ENCODE assay signal across 1 mouse cellular context in genomic region chr10:81473003-81473451, GRCm38 (mm10).
TF ChIP-seq lines count a peak whose summit lies in the region.

No protein-coding gene starts in this region.

TF ChIP-seq in MEL, 35 proteins besides CTCF, POLR2A, EP300 and RAD21:
- TF ChIP-seq TBP (IDR thresholded peaks at IDR 0.05; ENCODE audit: low read depth, low read length) (no peak), MAFK (IDR thresholded peaks at IDR 0.05; ENCODE audit: borderline replicate concordance, low read depth, low read length) (no peak), TCF12 (IDR thresholded peaks at IDR 0.05; ENCODE audit: low read depth, low read length) (no peak), HCFC1 (IDR thresholded peaks at IDR 0.05; ENCODE audit: low read depth, low read length) (no peak)
